Mouse (Mus musculus): Measurements from ENCODE around the gene Abhd17a. TPM values are rescaled to one million over a fixed set of nuclear protein-coding genes. Genes with fewer than 3 reads are reported as not detected.
A peak's percentile ranks its signal among the peaks of the same experiment; 100 is the strongest.

Gene Abhd17a
- polyA plus RNA-seq, 1 experiment from 2014 or later: 44.3 TPM

GRCm38 (mm10) chr10:80559431-80559830 is 30.7 kb downstream of the Abhd17a start:
- WGBS: 89% methylated on average over 7 of the region's 7 CpGs
- no peak overlapping the region for H3K4me2 ChIP-seq (ENCODE audit: low read depth, low read length)
- H3K27me3 ChIP-seq (ENCODE audit: control insufficient read depth, insufficient read depth, low read length): no peaks in the 10 kb centered on the region
- H3K9ac ChIP-seq (ENCODE audit: low read length): no peak overlapping the region; the same call in 1 of the 2 replicates
- H3K4me1 ChIP-seq (ENCODE audit: control insufficient read depth, insufficient read depth, low read length): peaks cover 27% of the 10 kb centered on the region
- ATAC-seq (ENCODE audit: insufficient read depth, low FRiP score): no peak
- H3K27ac ChIP-seq (ENCODE audit: low read length): no peak overlapping the region
- H3K4me3 ChIP-seq (replicated peaks; ENCODE audit: low read length): no peak overlapping the region
- no peaks in the 10 kb centered on the region for H3K9me3 ChIP-seq (replicated peaks; ENCODE audit: control insufficient read depth, low read length)
- no peaks in the 10 kb centered on the region for H3K36me3 ChIP-seq (ENCODE audit: control insufficient read depth, insufficient read depth, low read length)

GRCm38 (mm10) chr10:80557346-80557965 is 32.7 kb downstream of the Abhd17a start:
- 32% methylated on average over 5 of the region's 5 CpGs for WGBS
- H3K36me3 ChIP-seq (ENCODE audit: control insufficient read depth, insufficient read depth, low read length): no peaks in the 10 kb centered on the region
- H3K4me2 ChIP-seq (ENCODE audit: low read depth, low read length): no peak overlapping the region
- H3K4me3 ChIP-seq (replicated peaks; ENCODE audit: low read length): no peak overlapping the region
- peak overlapping the region; percentile 40; the same call in 1 of the 2 replicates for H3K9ac ChIP-seq (ENCODE audit: low read length)
- H3K27me3 ChIP-seq (ENCODE audit: control insufficient read depth, insufficient read depth, low read length): no peaks in the 10 kb centered on the region
- no peak overlapping the region for H3K27ac ChIP-seq (ENCODE audit: low read length)
- no peaks in the 10 kb centered on the region for H3K9me3 ChIP-seq (replicated peaks; ENCODE audit: control insufficient read depth, low read length)
- peaks cover 32% of the 10 kb centered on the region for H3K4me1 ChIP-seq (ENCODE audit: control insufficient read depth, insufficient read depth, low read length)
- ATAC-seq (ENCODE audit: insufficient read depth, low FRiP score): no peak

GRCm38 (mm10) chr10:80553997-80554396 is 36.1 kb downstream of the Abhd17a start:
- Histone ChIP-seq H3K4me2 (ENCODE audit: low read depth, low read length) (no peak overlapping the region), H3K4me3 (replicated peaks; ENCODE audit: low read length) (no peak overlapping the region), H3K36me3 (ENCODE audit: control insufficient read depth, insufficient read depth, low read length) (0 out of 2 replicates have a peak, but pooled peaks cover 4% of the 10 kb centered on the region), H3K9me3 (replicated peaks; ENCODE audit: control insufficient read depth, low read length) (no peaks in the 10 kb centered on the region), H3K4me1 (ENCODE audit: control insufficient read depth, insufficient read depth, low read length) (peaks cover 15% of the 10 kb centered on the region; the same call in 1 of the 2 replicates), H3K9ac (ENCODE audit: low read length) (no peak overlapping the region), H3K27ac (ENCODE audit: low read length) (no peak overlapping the region), H3K27me3 (ENCODE audit: control insufficient read depth, insufficient read depth, low read length) (no peaks in the 10 kb centered on the region)
- ATAC-seq (ENCODE audit: insufficient read depth, low FRiP score): no peak
- WGBS: 77% methylated on average over 6 of the region's 6 CpGs

GRCm38 (mm10) chr10:80553575-80553974 is 36.6 kb downstream of the Abhd17a start:
- H3K27ac ChIP-seq (ENCODE audit: low read length): no peak overlapping the region
- 79% methylated on average over 8 of the region's 8 CpGs for WGBS
- ATAC-seq (ENCODE audit: insufficient read depth, low FRiP score): no peak

GRCm38 (mm10) chr10:80552364-80552763 is 37.8 kb downstream of the Abhd17a start:
- H3K4me3 ChIP-seq (replicated peaks; ENCODE audit: low read length): no peak overlapping the region
- no peak overlapping the region for H3K9ac ChIP-seq (ENCODE audit: low read length)
- H3K27ac ChIP-seq (ENCODE audit: low read length): no peak overlapping the region
- H3K4me2 ChIP-seq (ENCODE audit: low read depth, low read length): no peak overlapping the region
- H3K9me3 ChIP-seq (replicated peaks; ENCODE audit: control insufficient read depth, low read length): no peaks in the 10 kb centered on the region
- no peak for ATAC-seq (ENCODE audit: insufficient read depth, low FRiP score)
- no peaks in the 10 kb centered on the region for H3K27me3 ChIP-seq (ENCODE audit: control insufficient read depth, insufficient read depth, low read length)
- 0 out of 2 replicates have a peak, but pooled peaks cover 5% of the 10 kb centered on the region for H3K4me1 ChIP-seq (ENCODE audit: control insufficient read depth, insufficient read depth, low read length)
- 60% methylated on average over 9 of the region's 9 CpGs for WGBS
- peaks cover 7% of the 10 kb centered on the region; the same call in 1 of the 2 replicates for H3K36me3 ChIP-seq (ENCODE audit: control insufficient read depth, insufficient read depth, low read length)

More at GRCm38 (mm10) chr10:80553575-80553974, 36.6 kb downstream of the Abhd17a start:
- H3K9me3 ChIP-seq (replicated peaks; ENCODE audit: control insufficient read depth, low read length): no peaks in the 10 kb centered on the region
- H3K36me3 ChIP-seq (ENCODE audit: control insufficient read depth, insufficient read depth, low read length): 0 out of 2 replicates have a peak, but pooled peaks cover 4% of the 10 kb centered on the region
- no peak overlapping the region for H3K9ac ChIP-seq (ENCODE audit: low read length)
- H3K4me3 ChIP-seq (replicated peaks; ENCODE audit: low read length): no peak overlapping the region
- no peak overlapping the region for H3K4me2 ChIP-seq (ENCODE audit: low read depth, low read length)
- no peaks in the 10 kb centered on the region for H3K27me3 ChIP-seq (ENCODE audit: control insufficient read depth, insufficient read depth, low read length)
- peaks cover 15% of the 10 kb centered on the region; the same call in 1 of the 2 replicates for H3K4me1 ChIP-seq (ENCODE audit: control insufficient read depth, insufficient read depth, low read length)

GRCm38 (mm10) chr10:80549279-80549678 is 40.9 kb downstream of the Abhd17a start:
- Histone ChIP-seq H3K9me3 (replicated peaks; ENCODE audit: control insufficient read depth, low read length) (no peaks in the 10 kb centered on the region), H3K36me3 (ENCODE audit: control insufficient read depth, insufficient read depth, low read length) (peaks cover 11% of the 10 kb centered on the region; the same call in 1 of the 2 replicates), H3K27me3 (ENCODE audit: control insufficient read depth, insufficient read depth, low read length) (no peaks in the 10 kb centered on the region), H3K27ac (ENCODE audit: low read length) (no peak overlapping the region), H3K4me2 (ENCODE audit: low read depth, low read length) (no peak overlapping the region), H3K4me1 (ENCODE audit: control insufficient read depth, insufficient read depth, low read length) (0 out of 2 replicates have a peak, but pooled peaks cover 5% of the 10 kb centered on the region), H3K9ac (ENCODE audit: low read length) (no peak overlapping the region), H3K4me3 (replicated peaks; ENCODE audit: low read length) (no peak overlapping the region)
- 88% methylated on average over 21 of the region's 21 CpGs for WGBS
- no peak for ATAC-seq (ENCODE audit: insufficient read depth, low FRiP score)

- Histone ChIP-seq H3K27me3 (ENCODE audit: control insufficient read depth, insufficient read depth, low read length) (no peaks in the 10 kb centered on the region), H3K9ac (ENCODE audit: low read length) (no peak overlapping the region), H3K9me3 (replicated peaks; ENCODE audit: control insufficient read depth, low read length) (no peaks in the 10 kb centered on the region), H3K4me3 (replicated peaks; ENCODE audit: low read length) (no peak overlapping the region), H3K36me3 (ENCODE audit: control insufficient read depth, insufficient read depth, low read length) (peaks cover 11% of the 10 kb centered on the region; the same call in 1 of the 2 replicates), H3K4me1 (ENCODE audit: control insufficient read depth, insufficient read depth, low read length) (0 out of 2 replicates have a peak, but pooled peaks cover 1% of the 10 kb centered on the region), H3K4me2 (ENCODE audit: low read depth, low read length) (no peak overlapping the region), H3K27ac (ENCODE audit: low read length) (no peak overlapping the region)
- 69% methylated on average over 10 of the region's 10 CpGs for WGBS
- ATAC-seq (ENCODE audit: insufficient read depth, low FRiP score): peak; percentile 24; the same call in 1 of the 2 replicates
Observed at GRCm38 (mm10) chr10:80548428-80549006, 41.6 kb downstream of the Abhd17a start.

- peaks cover 18% of the 10 kb centered on the region for H3K36me3 ChIP-seq (ENCODE audit: control insufficient read depth, insufficient read depth, low read length)
- H3K4me2 ChIP-seq (ENCODE audit: low read depth, low read length): no peak overlapping the region
- no peak for ATAC-seq (ENCODE audit: insufficient read depth, low FRiP score)
Observed at GRCm38 (mm10) chr10:80547539-80547938, 42.6 kb downstream of the Abhd17a start.

GRCm38 (mm10) chr10:80546945-80547344 is 43.2 kb downstream of the Abhd17a start:
- Histone ChIP-seq H3K4me1 (ENCODE audit: control insufficient read depth, insufficient read depth, low read length) (no peaks in the 10 kb centered on the region), H3K9me3 (replicated peaks; ENCODE audit: control insufficient read depth, low read length) (no peaks in the 10 kb centered on the region), H3K4me2 (ENCODE audit: low read depth, low read length) (no peak overlapping the region), H3K27me3 (ENCODE audit: control insufficient read depth, insufficient read depth, low read length) (no peaks in the 10 kb centered on the region), H3K4me3 (replicated peaks; ENCODE audit: low read length) (no peak overlapping the region), H3K27ac (ENCODE audit: low read length) (no peak overlapping the region), H3K36me3 (ENCODE audit: control insufficient read depth, insufficient read depth, low read length) (peaks cover 23% of the 10 kb centered on the region), H3K9ac (ENCODE audit: low read length) (no peak overlapping the region)
- ATAC-seq (ENCODE audit: insufficient read depth, low FRiP score): no peak
- WGBS: 94% methylated on average over 4 of the region's 4 CpGs

More at GRCm38 (mm10) chr10:80547539-80547938, 42.6 kb downstream of the Abhd17a start:
- H3K9ac ChIP-seq (ENCODE audit: low read length): no peak overlapping the region
- no peaks in the 10 kb centered on the region for H3K27me3 ChIP-seq (ENCODE audit: control insufficient read depth, insufficient read depth, low read length)
- no peak overlapping the region for H3K27ac ChIP-seq (ENCODE audit: low read length)
- no peak overlapping the region for H3K4me3 ChIP-seq (replicated peaks; ENCODE audit: low read length)
- no peaks in the 10 kb centered on the region for H3K9me3 ChIP-seq (replicated peaks; ENCODE audit: control insufficient read depth, low read length)
- H3K4me1 ChIP-seq (ENCODE audit: control insufficient read depth, insufficient read depth, low read length): no peaks in the 10 kb centered on the region
- WGBS: 84% methylated on average over 15 of the region's 15 CpGs

Data from stomach, embryonic 16.5 days (tissue).